Mouse (Mus musculus) hindbrain, embryonic 15.5 days (tissue): ENCODE measurements at regions not wholly inside any gene's neighbourhood (a gene's known extent, or its start where the extent isn't known, plus 50 kb on each side); places are given as distances from the start of the nearest gene placed in this dataset.
"Not testable (repeated sequence)": the region's sequence is repeated elsewhere in the genome, so short reads cannot be mapped to it uniquely, and the experiment has no call there.

Experiments
- ATAC-seq: fragments of 200-750 bp; cut with Nextera tagmentation; 2 replicates; pipeline ENCODE4 v1.8.0; 2017; ENCODE audit warnings: low read depth, moderate number of reproducible peaks, moderate TSS enrichment; ENCODE audit not compliant: low FRiP score
- H3K27ac ChIP-seq: fragments of 300-500 bp; sonication (generic); replicated peaks from 2 replicates; pipeline ENCODE4 v1.5.1; 2015; ENCODE audit warnings: mild to moderate bottlenecking, inconsistent platforms
- H3K27me3 ChIP-seq: fragments of 300-500 bp; sonication (generic); 2 replicates; pipeline ENCODE4 v1.6.1; 2015; ENCODE audit warnings: control low read depth, inconsistent platforms
- H3K36me3 ChIP-seq: fragments of 300-500 bp; sonication (generic); 2 replicates; pipeline ENCODE4 v1.6.1; 2015; ENCODE audit warnings: control low read depth, inconsistent platforms
- H3K4me1 ChIP-seq: fragments of 300-500 bp; sonication (generic); replicated peaks from 2 replicates; pipeline ENCODE4 v1.6.1; 2015; ENCODE audit warnings: control low read depth, inconsistent platforms
- H3K4me2 ChIP-seq: fragments of 300-500 bp; sonication (generic); 2 replicates; pipeline ENCODE4 v1.6.1; 2015; ENCODE audit warnings: moderate library complexity, mild to moderate bottlenecking, inconsistent platforms
- H3K4me3 ChIP-seq: fragments of 300-500 bp; sonication (generic); 2 replicates; pipeline ENCODE4 v1.5.1; 2015; ENCODE audit warnings: mild to moderate bottlenecking, inconsistent platforms
- H3K9ac ChIP-seq: fragments of 300-500 bp; sonication (generic); 2 replicates; pipeline ENCODE4 v1.6.1; 2015; ENCODE audit warnings: inconsistent platforms
- H3K9me3 ChIP-seq: fragments of 300-500 bp; sonication (generic); 2 replicates; pipeline ENCODE4 v1.6.1; 2016; ENCODE audit warnings: control low read depth, inconsistent platforms
- WGBS: fragments of 180-500 bp; shearing (Covaris S2); methylation state at CpG from one replicate; pipeline ENCODE4 v1.1.7; 2015; 5-methylcytosine and 5-hydroxymethylcytosine counted together

- WGBS = 73% methylated on average over 3 of the region's 3 CpGs
- not testable (repeated sequence) for ATAC-seq
Measured at GRCm38 (mm10) chr6:3137823-3138222, 261.5 kb downstream of the Samd9l start.

GRCm38 (mm10) chr6:3133763-3134162, 265.6 kb downstream of the Samd9l start:
- not testable (repeated sequence) for H3K27ac ChIP-seq, H3K27me3 ChIP-seq, H3K9me3 ChIP-seq, H3K4me3 ChIP-seq, H3K36me3 ChIP-seq, ATAC-seq, H3K9ac ChIP-seq, H3K4me1 ChIP-seq, H3K4me2 ChIP-seq
- WGBS = 83% methylated on average over 4 of the region's 4 CpGs

More at GRCm38 (mm10) chr6:3137823-3138222, 261.5 kb downstream of the Samd9l start:
- not testable (repeated sequence) for H3K4me2 ChIP-seq, H3K27ac ChIP-seq, H3K36me3 ChIP-seq, H3K9me3 ChIP-seq, H3K4me1 ChIP-seq, H3K9ac ChIP-seq, H3K27me3 ChIP-seq, H3K4me3 ChIP-seq

GRCm38 (mm10) chr6:3116296-3116695, 283.1 kb downstream of the Samd9l start:
- WGBS = 50% methylated on average over 1 of the region's 3 CpGs
- not testable (repeated sequence) for H3K27me3 ChIP-seq, H3K36me3 ChIP-seq, H3K4me1 ChIP-seq, ATAC-seq, H3K9ac ChIP-seq, H3K9me3 ChIP-seq, H3K27ac ChIP-seq, H3K4me2 ChIP-seq, H3K4me3 ChIP-seq
